Mouse (Mus musculus): Measurements from ENCODE around the gene Nanog.
"Not testable (repeated sequence)": the region's sequence is repeated elsewhere in the genome, so short reads cannot be mapped to it uniquely, and the experiment has no call there.

Gene Nanog

GRCm38 (mm10) chr6:122707036-122707800 is at the start of gene Nanog:
Gene Nanog, plus strand, starts transcription at chr6:122707489.
- no peak for DNase-seq (ENCODE audit: inconsistent age in 2 of 2, low spot score in 1 of 2)

GRCm38 (mm10) chr6:122657630-122658029 is 49.7 kb upstream of the Nanog start:
- peak in 1 of 2 experiments; percentile 37 for DNase-seq (ENCODE audit: inconsistent age in 2 of 2, low spot score in 1 of 2)

GRCm38 (mm10) chr6:122659567-122659966 is 47.7 kb upstream of the Nanog start:
- peak in 1 of 2 experiments; percentile 52 for DNase-seq (ENCODE audit: inconsistent age in 2 of 2, low spot score in 1 of 2)

- DNase-seq (ENCODE audit: inconsistent age in 2 of 2, low spot score in 1 of 2), result peak; percentile 22 to 80
Measured at GRCm38 (mm10) chr6:122660601-122661379, 46.5 kb upstream of the Nanog start.

DNA sequence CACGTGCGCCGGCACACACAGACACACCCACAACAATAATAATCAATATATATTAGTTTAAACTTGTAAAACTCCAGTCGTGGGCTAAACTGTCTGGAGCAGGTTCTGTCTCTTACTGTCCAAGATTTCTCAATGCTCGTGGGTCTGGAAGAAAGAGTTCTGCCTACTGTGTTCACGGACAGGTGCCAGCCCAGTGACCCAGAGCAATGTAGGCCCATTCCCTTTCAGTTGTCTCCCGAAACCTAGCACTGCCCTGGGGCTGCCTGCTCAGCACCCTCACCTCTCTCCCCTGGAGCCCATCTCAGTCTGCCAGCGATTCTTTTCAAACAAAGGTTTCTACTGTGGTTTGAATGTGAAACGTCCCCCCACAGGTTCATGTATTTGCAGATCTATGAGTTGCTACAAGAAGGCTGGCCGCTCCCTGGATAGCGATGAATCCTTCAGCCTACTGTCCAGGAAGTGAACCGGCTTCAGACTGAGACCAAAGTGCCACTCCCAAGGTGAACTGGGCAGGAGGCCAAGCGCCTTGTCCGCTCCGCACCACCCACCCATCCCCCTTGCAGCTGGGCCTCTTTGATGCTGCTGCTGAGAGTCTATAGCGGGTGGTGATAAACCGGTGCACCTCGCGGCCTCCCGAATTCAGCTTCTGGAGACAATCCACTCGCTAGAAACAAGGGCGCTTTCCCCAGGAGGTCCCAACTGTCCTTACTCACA is 44.6 kb upstream of the Nanog start:
- peak; percentile 32 to 57 for DNase-seq (ENCODE audit: inconsistent age in 2 of 2, low spot score in 1 of 2)

GRCm38 (mm10) chr6:122663596-122664206 is 43.6 kb upstream of the Nanog start:
- no peak for DNase-seq (ENCODE audit: inconsistent age in 2 of 2, low spot score in 1 of 2)

DNA sequence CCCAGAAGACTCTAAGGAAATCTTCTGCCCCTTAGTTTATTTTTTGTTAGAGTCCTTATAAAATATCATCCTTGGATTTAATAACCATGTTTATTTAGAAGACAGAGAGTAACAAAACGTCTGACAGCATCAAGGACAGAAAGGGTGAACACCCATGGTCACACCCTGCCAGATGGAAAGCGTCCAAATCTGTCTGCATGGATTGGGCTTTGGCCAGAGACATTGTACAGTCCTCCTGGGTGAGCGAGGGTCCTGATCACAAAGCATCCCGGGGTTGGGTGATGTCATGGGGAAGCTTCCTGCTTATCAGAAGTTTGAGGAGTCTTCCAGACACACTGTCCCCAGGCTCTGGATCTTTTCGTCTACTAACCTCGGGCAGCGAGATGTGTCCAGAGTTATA is 41.4 kb upstream of the Nanog start:
- DNase-seq (ENCODE audit: inconsistent age in 2 of 2, low spot score in 1 of 2), result peak in 1 of 2 experiments; percentile 41

DNA sequence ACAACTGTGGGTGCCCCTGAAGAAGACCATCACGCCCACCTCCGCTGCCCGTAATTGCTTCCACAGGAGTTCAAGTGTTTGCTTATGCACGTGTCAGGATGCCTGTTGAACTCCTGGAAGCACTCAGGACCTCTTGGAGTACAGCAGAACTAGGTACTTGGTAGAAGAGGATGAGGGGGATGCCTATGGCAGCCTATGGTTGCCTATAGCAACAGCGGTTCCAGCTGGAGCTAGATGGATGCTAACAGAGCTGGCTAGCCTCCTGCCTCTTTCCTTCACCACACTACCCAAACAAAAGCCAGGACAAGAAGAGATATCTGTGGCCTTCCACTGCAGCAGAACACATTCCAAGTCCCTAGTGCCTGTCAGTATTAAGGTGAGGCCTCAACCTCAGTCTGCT is 39.6 kb upstream of the Nanog start:
- no peak for DNase-seq (ENCODE audit: inconsistent age in 2 of 2, low spot score in 1 of 2)

GRCm38 (mm10) chr6:122668823-122669222 is 38.5 kb upstream of the Nanog start:
- no peak for DNase-seq (ENCODE audit: inconsistent age in 2 of 2, low spot score in 1 of 2)

DNA sequence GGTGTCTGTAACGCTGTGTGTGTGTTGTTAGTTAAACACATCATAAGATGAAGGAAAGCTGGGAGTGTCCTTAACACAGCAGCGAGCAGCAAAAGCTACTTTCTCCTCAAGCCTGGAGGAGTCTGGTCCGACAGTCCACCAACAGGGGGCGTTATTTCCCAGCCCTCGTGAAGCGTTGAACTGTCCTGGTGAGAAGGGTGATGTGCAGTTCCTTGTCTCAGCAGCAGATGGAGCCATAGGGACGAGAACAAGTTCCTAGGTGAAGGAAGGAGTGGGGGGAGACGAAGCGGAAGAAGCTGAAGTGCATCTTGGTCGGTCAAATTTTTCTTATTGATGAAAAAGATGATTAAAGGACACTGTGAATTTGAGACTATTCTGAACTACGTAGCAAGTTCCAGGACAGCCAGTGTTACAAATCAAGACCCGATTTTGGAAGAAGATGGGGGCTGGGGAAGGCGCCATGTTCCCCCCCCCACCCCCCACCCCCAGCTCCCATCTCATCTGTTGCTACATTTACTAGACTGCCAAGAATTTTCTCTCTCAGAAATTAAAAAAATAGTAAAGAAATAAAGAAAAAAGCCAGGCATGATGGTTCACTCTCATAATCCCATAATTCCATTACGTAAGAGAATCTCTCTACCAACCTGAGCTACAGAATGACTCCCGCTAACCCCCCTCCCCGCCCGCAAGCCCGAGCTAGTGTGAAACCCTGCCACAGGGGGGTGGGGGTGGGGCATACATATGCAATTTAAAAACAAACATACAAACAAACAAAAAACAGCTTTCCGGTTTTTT is 37.7 kb upstream of the Nanog start:
- DNase-seq (ENCODE audit: inconsistent age in 2 of 2, low spot score in 1 of 2), result peak; percentile 83 to 97

DNA sequence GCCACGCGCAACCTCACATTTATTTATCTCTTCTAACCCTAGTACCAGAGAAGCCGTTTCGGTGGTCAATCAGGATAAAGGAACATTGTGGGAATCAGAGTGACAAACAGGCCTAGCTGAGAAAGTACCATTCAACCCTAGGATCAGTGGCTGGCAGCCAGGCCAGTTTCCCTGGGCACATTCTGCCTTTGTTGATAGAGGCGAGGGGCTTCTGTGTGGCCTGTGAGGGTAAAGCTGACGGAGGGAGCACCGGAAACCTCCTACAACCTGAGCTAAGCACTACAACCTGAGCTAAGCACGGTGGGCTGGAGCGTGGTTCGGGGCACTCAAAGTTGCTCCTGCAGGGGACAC is 37.1 kb upstream of the Nanog start:
- DNase-seq (ENCODE audit: inconsistent age in 2 of 2, low spot score in 1 of 2), result no peak

- no peak for DNase-seq (ENCODE audit: inconsistent age in 2 of 2, low spot score in 1 of 2)
Measured at GRCm38 (mm10) chr6:122670841-122671240, 36.4 kb upstream of the Nanog start.

- no peak for DNase-seq (ENCODE audit: inconsistent age in 2 of 2, low spot score in 1 of 2)
Measured at GRCm38 (mm10) chr6:122672746-122673145, 34.5 kb upstream of the Nanog start.

GRCm38 (mm10) chr6:122682646-122683045 is 24.6 kb upstream of the Nanog start:
- DNase-seq (ENCODE audit: inconsistent age in 2 of 2, low spot score in 1 of 2), result no peak

GRCm38 (mm10) chr6:122686709-122687108 is 20.6 kb upstream of the Nanog start:
- no peak for DNase-seq (ENCODE audit: inconsistent age in 2 of 2, low spot score in 1 of 2)

- no peak for DNase-seq (ENCODE audit: inconsistent age in 2 of 2, low spot score in 1 of 2)
Measured at GRCm38 (mm10) chr6:122689411-122690055, 17.8 kb upstream of the Nanog start.

DNA sequence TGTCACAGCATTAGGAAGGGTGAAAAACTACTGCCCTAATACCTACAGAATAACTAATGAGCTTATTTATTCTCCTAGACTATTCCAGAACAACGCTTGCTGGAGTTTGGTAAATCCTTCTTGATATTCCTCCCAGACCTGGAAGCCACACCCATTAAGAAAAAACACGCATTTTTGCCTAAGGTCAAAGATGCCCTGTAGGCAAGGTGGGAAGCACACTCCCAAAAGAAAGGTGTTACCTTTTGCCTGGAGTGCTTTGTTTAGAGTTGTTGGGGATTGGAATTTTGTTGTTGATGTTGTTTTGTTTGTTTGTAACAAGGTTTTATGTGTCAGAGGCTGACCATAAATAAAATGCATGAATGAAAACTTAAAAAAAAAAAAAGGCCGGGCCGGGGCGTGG is 17.2 kb upstream of the Nanog start:
- no peak for DNase-seq (ENCODE audit: inconsistent age in 2 of 2, low spot score in 1 of 2)

- DNase-seq (ENCODE audit: inconsistent age in 2 of 2, low spot score in 1 of 2), result no peak
Measured at GRCm38 (mm10) chr6:122695398-122695797, 11.9 kb upstream of the Nanog start.

- DNase-seq (ENCODE audit: inconsistent age in 2 of 2, low spot score in 1 of 2), result not testable (repeated sequence)
Measured at GRCm38 (mm10) chr6:122699628-122700027, 7.7 kb upstream of the Nanog start.

DNA sequence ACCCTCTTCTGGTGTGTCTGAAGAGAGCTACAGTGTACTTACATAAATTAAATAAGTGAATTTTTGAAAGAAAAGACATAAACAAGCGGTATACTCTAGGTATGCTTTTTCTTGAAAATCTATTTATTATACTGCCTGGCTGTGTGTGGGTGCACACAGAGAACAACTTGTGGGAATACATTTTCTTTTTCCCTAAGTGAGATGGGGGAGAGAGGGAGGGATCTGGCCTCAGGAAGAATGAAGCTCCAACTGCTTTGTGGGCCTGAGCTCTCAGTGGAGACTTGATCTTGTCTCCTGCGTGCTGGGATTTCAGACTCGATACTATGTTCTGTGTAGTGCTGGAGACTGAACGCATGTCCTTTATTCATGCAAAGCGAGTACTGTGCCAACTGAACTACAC is 5.5 kb upstream of the Nanog start:
- no peak for DNase-seq (ENCODE audit: inconsistent age in 2 of 2, low spot score in 1 of 2)

Data from adrenal gland, adult (tissue).